ENCODE assay signal across 10 mouse cellular contexts in the genomic region with DNA sequence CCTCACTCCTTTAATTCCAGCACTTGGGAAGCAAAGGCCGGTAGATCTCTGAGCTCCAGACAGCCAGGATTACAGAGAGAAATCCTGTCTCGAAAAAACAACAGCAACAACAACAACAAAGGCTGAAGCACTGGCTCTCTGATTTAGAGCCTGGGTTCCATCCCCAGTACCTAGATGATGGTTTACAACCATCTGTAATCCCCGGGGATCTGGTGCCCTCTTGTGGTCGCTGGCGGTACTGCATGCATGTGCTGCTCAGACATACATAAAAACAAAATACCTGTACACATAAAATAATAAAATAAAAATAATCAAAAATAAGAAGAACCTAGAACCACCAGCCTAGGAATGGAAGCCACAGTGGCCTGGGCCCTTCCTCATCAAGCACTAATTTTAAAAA. TPM values are rescaled to one million over a fixed set of nuclear protein-coding genes. Genes with fewer than 3 reads are reported as not detected.
DNase-seq lines count a peak whose midpoint lies in the region; ATAC-seq and TF ChIP-seq lines count a peak whose summit lies in the region.
"Had no signal": no experiment of that assay in that cellular context is flagged by ENCODE, and none has a peak within 500 bp of the region (broad histone marks: within the 10 kb centered on the region; RNA-seq: fewer than 3 reads in every experiment).

No protein-coding gene starts in this region.

- ATAC-seq in midbrain, embryonic 15.5 days (replicated peaks) = no peak
- no peak for ATAC-seq in liver, postnatal 0 days

- no peaks in the 10 kb centered on the region for H3K36me3 ChIP-seq in midbrain, embryonic 10.5 days
- no peaks in the 10 kb centered on the region for H3K36me3 ChIP-seq in midbrain, embryonic 15.5 days (replicated peaks)
- H3K36me3 ChIP-seq in liver, postnatal 0 days (replicated peaks; ENCODE audit: insufficient read depth, low read length) = no peaks in the 10 kb centered on the region
- H3K36me3 ChIP-seq: hindbrain, embryonic 15.5 days; neural tube, embryonic 12.5 days had no signal

- no peaks in the 10 kb centered on the region for H3K27me3 ChIP-seq in midbrain, embryonic 10.5 days (ENCODE audit: low read depth, poor library complexity, severe bottlenecking)
- no peaks in the 10 kb centered on the region for H3K27me3 ChIP-seq in midbrain, embryonic 15.5 days (replicated peaks)
- no peaks in the 10 kb centered on the region for H3K27me3 ChIP-seq in liver, postnatal 0 days (ENCODE audit: insufficient read depth, low read length)
- H3K27me3 ChIP-seq: hindbrain, embryonic 15.5 days; neural tube, embryonic 12.5 days had no signal

- no peak for TF ChIP-seq EP300 in liver, postnatal 0 days (IDR thresholded peaks at IDR 0.05; ENCODE audit: low read depth)

- 17% methylated on average over 5 of the region's 5 CpGs for WGBS in midbrain, embryonic 10.5 days
- 11% methylated on average over 5 of the region's 5 CpGs for WGBS in midbrain, embryonic 15.5 days
- 7% methylated on average over 5 of the region's 5 CpGs for WGBS in liver, postnatal 0 days (ENCODE audit: insufficient replicate concordance)

- H3K9me3 ChIP-seq in midbrain, embryonic 10.5 days (replicated peaks) = no peaks in the 10 kb centered on the region
- no peaks in the 10 kb centered on the region for H3K9me3 ChIP-seq in midbrain, embryonic 15.5 days
- H3K9me3 ChIP-seq in liver, postnatal 0 days (ENCODE audit: low read length) = no peaks in the 10 kb centered on the region
- H3K9me3 ChIP-seq: hindbrain, embryonic 15.5 days; neural tube, embryonic 12.5 days had no signal

- intact Hi-C loops in gastrocnemius, postnatal 14 days (cut with DNase I; ENCODE audit: low total_unique reads) = no loop called here

- H3K27ac ChIP-seq in midbrain, embryonic 10.5 days (replicated peaks) = no peak overlapping the region
- no peak overlapping the region for H3K27ac ChIP-seq in midbrain, embryonic 15.5 days
- H3K27ac ChIP-seq in liver, postnatal 0 days (ENCODE audit: low read depth) = no peak overlapping the region
- H3K27ac ChIP-seq: hindbrain, embryonic 15.5 days; neural tube, embryonic 12.5 days had no signal

- TF ChIP-seq CTCF in brain, embryonic 14.5 days (IDR thresholded peaks at IDR 0.05; ENCODE audit: borderline replicate concordance, extremely low read depth, insufficient read depth, insufficient read length) = peak; percentile 95
- TF ChIP-seq CTCF in liver, postnatal 0 days (IDR thresholded peaks at IDR 0.05; ENCODE audit: low read depth) = peak; percentile 94

- no peak for TF ChIP-seq POLR2A in brain, embryonic 14.5 days (IDR thresholded peaks at IDR 0.05; ENCODE audit: borderline replicate concordance, extremely low read depth, insufficient read depth, insufficient read length, poor library complexity, severe bottlenecking)

- peak; percentile 70 to 78 for DNase-seq in cerebellum, adult 18-20 months
- no peak for DNase-seq in cerebellum, adult 11-12 months
- DNase-seq in midbrain, embryonic 10.5 days (ENCODE audit: low spot score) = peak; percentile 74
- peak; percentile 74 for DNase-seq in brain, embryonic 14.5 days (ENCODE audit: low read depth)
- peak; percentile 41 for DNase-seq in gastrocnemius, postnatal 14 days
- DNase-seq in liver, postnatal 0 days = peak; percentile 86
- peak; percentile 48 to 68 for DNase-seq in spleen, postnatal 14 days (ENCODE audit: low spot score in 2 of 2)

- no peak overlapping the region for H3K9ac ChIP-seq in midbrain, embryonic 15.5 days
- no peak overlapping the region for H3K9ac ChIP-seq in liver, postnatal 0 days (replicated peaks)
- H3K9ac ChIP-seq: hindbrain, embryonic 15.5 days; neural tube, embryonic 12.5 days had no signal

- no peak overlapping the region for H3K4me2 ChIP-seq in midbrain, embryonic 15.5 days
- H3K4me2 ChIP-seq in liver, postnatal 0 days (ENCODE audit: low read depth, low read length) = no peak overlapping the region
- H3K4me2 ChIP-seq: hindbrain, embryonic 15.5 days; neural tube, embryonic 12.5 days had no signal

- no peak overlapping the region for H3K4me3 ChIP-seq in midbrain, embryonic 10.5 days
- no peak overlapping the region for H3K4me3 ChIP-seq in midbrain, embryonic 15.5 days
- no peak overlapping the region for H3K4me3 ChIP-seq in liver, postnatal 0 days (ENCODE audit: low read depth, low read length)
- H3K4me3 ChIP-seq: hindbrain, embryonic 15.5 days; neural tube, embryonic 12.5 days had no signal

- H3K4me1 ChIP-seq in midbrain, embryonic 10.5 days = peaks cover 5% of the 10 kb centered on the region; the same call in 1 of the 2 replicates
- H3K4me1 ChIP-seq in midbrain, embryonic 15.5 days = peaks cover 4% of the 10 kb centered on the region
- 0 out of 2 replicates have a peak, but pooled peaks cover 3% of the 10 kb centered on the region for H3K4me1 ChIP-seq in liver, postnatal 0 days (ENCODE audit: insufficient read depth)
- H3K4me1 ChIP-seq: neural tube, embryonic 12.5 days had no signal

RNA-seq across cellular contexts. Expression of gene Eif1, which starts 19.4 kb away (rescaled TPM):
- polyA plus RNA-seq in midbrain, embryonic 10.5 days (2016; fragmentation: Nextera tagmentation; extraction: Ambion mirVana) = 1,709 and 1,814 TPM in 2 replicates
- 1,086 and 1,110 TPM in 2 replicates for polyA plus RNA-seq in midbrain, embryonic 15.5 days (2015; fragmentation: Nextera tagmentation; extraction: Ambion mirVana)
- 291 and 330 TPM in 2 replicates for polyA plus RNA-seq in brain, embryonic 14.5 days (2012; rRNA removed)
- total RNA-seq in gastrocnemius, postnatal 14 days (2021) = 100 to 1,000 TPM; 781 to 791 TPM
- polyA plus RNA-seq in liver, postnatal 0 days (2015; fragmentation: Nextera tagmentation; extraction: Ambion mirVana) = 1,752 and 1,956 TPM in 2 replicates

RNA-seq across cellular contexts. Expression of gene Krt42, which starts 30.6 kb away (rescaled TPM):
- not detected in 2 replicates for polyA plus RNA-seq in midbrain, embryonic 10.5 days (2016; fragmentation: Nextera tagmentation; extraction: Ambion mirVana)
- polyA plus RNA-seq in midbrain, embryonic 15.5 days (2015; fragmentation: Nextera tagmentation; extraction: Ambion mirVana) = not detected in 2 replicates
- 0.08 TPM in 1 of 2 replicates, not detected in the other for polyA plus RNA-seq in brain, embryonic 14.5 days (2012; rRNA removed)
- total RNA-seq in gastrocnemius, postnatal 14 days (2021) = not detected
- polyA plus RNA-seq in liver, postnatal 0 days (2015; fragmentation: Nextera tagmentation; extraction: Ambion mirVana) = not detected in 2 replicates
- polyA plus RNA-seq: hindbrain, embryonic 15.5 days; neural tube, embryonic 12.5 days had no signal

RNA-seq across cellular contexts. Expression of gene Gast, which starts 33.9 kb away (rescaled TPM):
- 0.56 TPM in 1 of 2 replicates, not detected in the other for polyA plus RNA-seq in midbrain, embryonic 10.5 days (2016; fragmentation: Nextera tagmentation; extraction: Ambion mirVana)
- 2.0 and 2.3 TPM in 2 replicates for polyA plus RNA-seq in midbrain, embryonic 15.5 days (2015; fragmentation: Nextera tagmentation; extraction: Ambion mirVana)
- polyA plus RNA-seq in brain, embryonic 14.5 days (2012; rRNA removed) = 0.60 and 0.66 TPM in 2 replicates
- total RNA-seq in gastrocnemius, postnatal 14 days (2021) = not detected
- polyA plus RNA-seq in liver, postnatal 0 days (2015; fragmentation: Nextera tagmentation; extraction: Ambion mirVana) = not detected in 2 replicates
- polyA plus RNA-seq: neural tube, embryonic 12.5 days had no signal

RNA-seq across cellular contexts. Expression of gene Krt17, which starts 39.5 kb away (rescaled TPM):
- polyA plus RNA-seq in midbrain, embryonic 10.5 days (2016; fragmentation: Nextera tagmentation; extraction: Ambion mirVana) = 0.12 and 0.16 TPM in 2 replicates
- 1.1 TPM in 1 of 2 replicates, not detected in the other for polyA plus RNA-seq in midbrain, embryonic 15.5 days (2015; fragmentation: Nextera tagmentation; extraction: Ambion mirVana)
- polyA plus RNA-seq in brain, embryonic 14.5 days (2012; rRNA removed) = 2.1 and 6.1 TPM in 2 replicates
- total RNA-seq in gastrocnemius, postnatal 14 days (2021) = not detected
- 0.08 and 0.09 TPM in 2 replicates for polyA plus RNA-seq in liver, postnatal 0 days (2015; fragmentation: Nextera tagmentation; extraction: Ambion mirVana)

RNA-seq across cellular contexts. Expression of gene Krt16, which starts 51.6 kb away (rescaled TPM):
- polyA plus RNA-seq in midbrain, embryonic 10.5 days (2016; fragmentation: Nextera tagmentation; extraction: Ambion mirVana) = not detected in 2 replicates
- not detected in 2 replicates for polyA plus RNA-seq in midbrain, embryonic 15.5 days (2015; fragmentation: Nextera tagmentation; extraction: Ambion mirVana)
- polyA plus RNA-seq in brain, embryonic 14.5 days (2012; rRNA removed) = 0.06 and 0.12 TPM in 2 replicates
- total RNA-seq in gastrocnemius, postnatal 14 days (2021) = not detected
- not detected in 2 replicates for polyA plus RNA-seq in liver, postnatal 0 days (2015; fragmentation: Nextera tagmentation; extraction: Ambion mirVana)
- polyA plus RNA-seq: hindbrain, embryonic 15.5 days; neural tube, embryonic 12.5 days had no signal
